Mouse (Mus musculus): ENCODE measurements around the gene Nisch. TPM values are rescaled to one million over a fixed set of nuclear protein-coding genes. Genes with fewer than 3 reads are reported as not detected.

The Nisch gene
- total and polyA plus RNA-seq, 3 experiments: 249 to 462 (median 309) TPM

GRCm38 (mm10) chr14:31130236-31131220, 86.2 kb downstream of the Nisch start, which contains the start of gene Nt5dc2:
TSS of gene Nt5dc2 (plus strand) at chr14:31131053.
- peak; percentile 94 for DNase-seq

DNA sequence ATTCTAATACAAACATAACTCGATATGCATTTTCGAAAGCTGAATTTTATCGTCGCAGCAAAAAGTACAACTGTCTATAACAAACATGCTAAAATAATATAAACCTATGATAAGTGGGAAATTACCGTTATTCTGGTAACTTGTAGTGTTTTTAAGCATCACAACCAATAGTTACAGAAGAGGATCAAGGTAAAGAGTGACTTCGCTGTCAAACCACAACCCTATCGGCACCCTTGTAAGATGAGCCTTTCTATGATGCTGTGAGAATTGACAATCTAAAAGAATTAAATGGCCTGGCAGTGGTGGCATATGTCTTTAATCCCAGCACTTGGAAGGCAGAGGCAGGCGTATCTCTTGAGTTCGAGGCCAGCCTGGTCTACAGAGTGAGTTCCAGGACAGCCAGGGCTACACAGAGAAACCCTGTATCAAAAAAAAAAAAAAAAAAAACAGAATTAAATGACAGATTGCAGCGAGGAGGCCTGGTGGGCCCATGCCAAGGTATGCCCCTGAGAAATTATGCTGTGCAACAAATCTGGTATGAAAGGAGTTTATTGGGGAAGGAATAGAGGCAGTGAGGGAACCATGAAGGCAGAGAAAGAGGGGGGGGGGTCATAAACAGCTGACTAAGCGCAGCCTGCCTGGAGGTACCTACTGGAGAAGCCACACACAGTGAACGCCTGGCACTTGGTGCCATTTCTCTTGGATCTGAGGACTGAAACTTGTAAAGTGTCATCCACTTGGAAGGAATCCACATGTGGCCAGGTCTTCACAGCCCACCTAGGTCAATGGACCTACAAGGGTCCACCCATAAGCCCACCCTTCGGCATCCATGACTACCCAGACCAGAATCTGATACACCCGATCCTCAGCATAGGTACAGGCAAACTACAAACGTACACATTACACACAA, 87.2 kb downstream of the Nisch start:
- DNase-seq: no peak

DNA sequence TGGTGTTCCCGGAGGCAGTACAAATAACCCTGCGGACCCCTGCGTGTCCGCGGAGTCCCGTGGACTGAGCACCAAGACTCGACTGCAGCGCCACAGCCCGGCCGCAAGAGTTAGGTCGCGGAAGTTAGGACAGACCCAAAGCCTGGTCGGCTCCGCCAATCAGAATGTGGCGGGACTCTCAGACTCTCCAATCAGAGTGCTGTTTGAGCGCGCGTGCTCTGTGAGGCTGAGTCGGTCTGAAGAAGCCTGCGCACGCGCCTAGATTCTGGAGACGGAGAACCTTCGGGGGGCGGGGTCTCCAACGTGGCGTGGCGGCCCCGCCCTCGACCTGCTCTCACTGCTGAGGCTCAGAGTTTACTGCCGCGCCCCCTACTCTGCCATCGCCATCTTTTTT, 87.9 kb downstream of the Nisch start, which contains the start of gene Smim4:
TSS of gene Smim4 (minus strand) at position 131 of the 394 bp plus-strand sequence.
- peak; percentile 98 for DNase-seq

DNA sequence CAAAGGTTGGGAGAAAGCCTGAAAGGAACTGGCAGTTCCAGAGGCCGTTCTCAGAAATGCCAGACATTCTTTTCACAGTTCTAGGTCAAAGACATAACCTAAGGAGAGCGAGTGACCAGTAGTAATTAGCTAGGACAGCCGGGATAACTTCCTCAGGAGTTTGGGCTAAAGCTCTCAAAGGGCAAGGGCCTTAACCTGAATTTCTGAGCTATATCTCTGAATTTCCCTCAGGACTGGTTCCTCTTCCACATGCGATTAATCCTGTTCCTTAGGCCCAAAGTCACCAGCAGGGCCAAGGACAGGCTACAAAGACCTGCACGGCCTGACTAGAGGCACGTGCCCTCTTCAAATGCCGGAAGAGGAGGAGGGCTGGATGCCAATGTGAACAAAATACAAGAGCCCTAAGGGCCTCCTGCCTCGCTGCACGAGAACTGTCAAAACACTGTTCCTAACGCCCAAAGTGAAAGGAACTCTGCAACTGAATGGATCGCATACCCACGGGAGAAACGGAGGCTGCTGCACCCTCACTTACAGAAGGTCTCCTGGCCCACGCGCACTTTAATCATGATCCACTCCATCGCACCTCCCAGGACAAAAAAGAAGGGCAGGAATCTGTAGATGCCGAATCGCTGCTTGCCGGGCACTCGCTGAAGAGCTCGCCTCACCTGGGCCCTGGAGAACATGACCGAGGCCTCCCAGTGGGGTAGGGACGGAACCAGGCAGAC, 88.5 kb downstream of the Nisch start:
- peak; percentile 79 for DNase-seq

GRCm38 (mm10) chr14:31126826-31127225, 89.9 kb downstream of the Nisch start:
- no peak for DNase-seq

- no peak for DNase-seq
Observed at GRCm38 (mm10) chr14:31125106-31126075, 91.4 kb downstream of the Nisch start.

Other genes starting within 250 kb of the Nisch start
- 10 to 100 TPM; 40.9 to 50.7 TPM for gene Glt8d1, start 215.5 kb downstream of the Nisch start, total RNA-seq (2021)
- gene Glt8d1, start 215.5 kb downstream of the Nisch start, polyA plus RNA-seq (2012; rRNA removed): 17.7 and 23.3 TPM in 2 replicates
- gene Spcs1, start 215.3 kb downstream of the Nisch start, total RNA-seq (2021): 100 to 1,000 TPM; 234 to 254 TPM
- 60.5 and 69.4 TPM in 2 replicates for gene Spcs1, start 215.3 kb downstream of the Nisch start, polyA plus RNA-seq (2012; rRNA removed)
- 10 to 100 TPM; 45.7 to 48.9 TPM for gene Pbrm1, start 197.8 kb downstream of the Nisch start, total RNA-seq (2021)
- gene Pbrm1, start 197.8 kb downstream of the Nisch start, polyA plus RNA-seq (2012; rRNA removed): 9.3 and 9.7 TPM in 2 replicates
- 100 to 1,000 TPM in 1 of 2 experiments, 10 to 100 TPM in 1; 54.3 to 140 TPM for gene Gnl3, start 197.8 kb downstream of the Nisch start, total RNA-seq (2021)
- gene Gnl3, start 197.8 kb downstream of the Nisch start, polyA plus RNA-seq (2012; rRNA removed): 5.8 and 8.3 TPM in 2 replicates
- gene Smim4, start 88.0 kb downstream of the Nisch start, total RNA-seq (2021): 10 to 100 TPM; 71.2 to 84.4 TPM
- 133 TPM in 2 replicates for gene Smim4, start 88.0 kb downstream of the Nisch start, polyA plus RNA-seq (2012; rRNA removed)
- 10 to 100 TPM; 22.5 to 33.3 TPM for gene Nt5dc2, start 85.9 kb downstream of the Nisch start, total RNA-seq (2021)
- 107 and 124 TPM in 2 replicates for gene Nt5dc2, start 85.9 kb downstream of the Nisch start, polyA plus RNA-seq (2012; rRNA removed)
- gene Stab1, start 48.3 kb downstream of the Nisch start, total RNA-seq (2021): 10 to 100 TPM; 55.8 to 67.6 TPM
- 80.5 and 82.1 TPM in 2 replicates for gene Stab1, start 48.3 kb downstream of the Nisch start, polyA plus RNA-seq (2012; rRNA removed)
- 1 to 10 TPM; 1.3 to 1.7 TPM for gene Tnnc1, start 8.6 kb downstream of the Nisch start, total RNA-seq (2021)
- gene Tnnc1, start 8.6 kb downstream of the Nisch start, polyA plus RNA-seq (2012; rRNA removed): 0.36 TPM in 1 of 2 replicates, not detected in the other
- gene Sema3g, start 914 bp upstream of the Nisch start, total RNA-seq (2021): 10 to 100 TPM in 1 of 2 experiments, 1 to 10 TPM in 1; 5.2 to 11.2 TPM
- 8.7 and 10.9 TPM in 2 replicates for gene Sema3g, start 914 bp upstream of the Nisch start, polyA plus RNA-seq (2012; rRNA removed)
- gene Phf7, start 34.4 kb upstream of the Nisch start, total RNA-seq (2021): 1 to 10 TPM; 6.1 to 7.3 TPM
- gene Phf7, start 34.4 kb upstream of the Nisch start, polyA plus RNA-seq (2012; rRNA removed): 4.6 and 4.8 TPM in 2 replicates
- 10 to 100 TPM; 59.5 to 60.5 TPM for gene Bap1, start 34.5 kb upstream of the Nisch start, total RNA-seq (2021)
- gene Bap1, start 34.5 kb upstream of the Nisch start, polyA plus RNA-seq (2012; rRNA removed): 63.2 and 72.0 TPM in 2 replicates
- 1 to 10 TPM; 1.7 to 2.1 TPM for gene Dnah1, start 107.0 kb upstream of the Nisch start, total RNA-seq (2021)
- 0.71 and 1.3 TPM in 2 replicates for gene Dnah1, start 107.0 kb upstream of the Nisch start, polyA plus RNA-seq (2012; rRNA removed)
- gene Capn7, start 119.7 kb upstream of the Nisch start, total RNA-seq (2021): 10 to 100 TPM; 37.3 to 53.5 TPM
- 12.7 and 13.0 TPM in 2 replicates for gene Capn7, start 119.7 kb upstream of the Nisch start, polyA plus RNA-seq (2012; rRNA removed)
- 100 to 1,000 TPM; 111 to 164 TPM for gene Sh3bp5, start 219.1 kb upstream of the Nisch start, total RNA-seq (2021)
- gene Sh3bp5, start 219.1 kb upstream of the Nisch start, polyA plus RNA-seq (2012; rRNA removed): 21.1 and 28.5 TPM in 2 replicates

All from adrenal gland, adult 2 months (tissue).